Mouse (Mus musculus) T-helper 17 cell (primary cell): ENCODE data around the gene Lrig2.

Source experiments
- in situ Hi-C, 2 experiments: fragments of 300-600 bp; cut with MboI, MseI; formaldehyde crosslinking; loops; 1 replicate in 1 of 2; 2 replicates in 1 of 2; pipeline ENCODE4 v1.15.1; 2025; ENCODE audit warnings: high pct_unique_total_duplicates in 2 of 2

Lrig2 gene

DNA sequence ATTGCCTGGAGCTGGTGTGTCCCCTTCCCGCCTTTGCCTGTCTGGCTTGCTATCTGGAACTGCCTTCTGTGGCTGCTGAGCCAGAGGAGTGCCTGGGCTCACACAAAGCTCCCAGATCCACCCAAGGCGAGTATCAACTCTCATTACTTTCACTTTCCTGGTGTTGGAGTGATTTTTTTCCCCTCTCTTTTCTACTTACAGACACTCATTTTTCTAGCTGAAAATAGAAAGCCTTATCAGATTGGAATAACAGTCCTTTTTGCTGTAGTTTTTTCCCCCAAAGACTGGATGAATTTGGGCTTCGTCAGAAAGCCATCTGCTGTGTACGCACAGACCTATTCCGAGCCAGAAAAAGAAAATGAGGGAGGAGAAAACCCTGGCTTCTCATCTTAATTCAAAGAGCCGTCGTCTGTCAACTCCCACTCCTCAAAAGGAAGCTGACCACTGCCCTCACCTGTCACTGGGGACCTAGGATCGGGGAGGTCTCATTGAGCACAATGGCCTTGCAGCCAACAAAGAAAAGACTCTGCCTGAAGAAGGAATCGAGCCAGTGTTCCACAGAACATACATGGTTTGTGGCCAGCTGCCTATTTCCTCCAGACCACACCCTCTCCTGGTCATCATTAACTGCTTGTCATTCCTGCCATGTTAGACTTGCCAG is 127.9 kb downstream of the Lrig2 start:
- in situ Hi-C loops = no loop called here

DNA sequence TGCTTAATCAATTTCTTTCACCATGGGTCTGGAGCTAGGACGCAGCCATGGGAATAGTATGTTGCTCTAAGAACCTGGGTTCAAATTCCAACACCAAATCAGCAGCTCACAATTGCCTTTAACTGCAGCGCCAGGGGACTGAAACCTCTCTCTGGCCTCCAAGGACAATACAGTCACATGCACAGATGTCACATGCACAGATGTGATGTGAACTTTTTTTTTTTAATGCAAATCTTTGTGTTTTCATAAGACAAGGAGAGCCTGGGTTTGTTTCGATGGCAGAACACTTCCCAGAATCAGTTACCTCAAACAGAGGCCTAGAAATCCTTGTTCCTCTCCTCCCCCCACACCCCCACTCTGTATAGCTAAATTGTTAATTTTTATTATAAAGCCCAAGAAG is 133.5 kb downstream of the Lrig2 start:
- in situ Hi-C loops = no loop called here

DNA sequence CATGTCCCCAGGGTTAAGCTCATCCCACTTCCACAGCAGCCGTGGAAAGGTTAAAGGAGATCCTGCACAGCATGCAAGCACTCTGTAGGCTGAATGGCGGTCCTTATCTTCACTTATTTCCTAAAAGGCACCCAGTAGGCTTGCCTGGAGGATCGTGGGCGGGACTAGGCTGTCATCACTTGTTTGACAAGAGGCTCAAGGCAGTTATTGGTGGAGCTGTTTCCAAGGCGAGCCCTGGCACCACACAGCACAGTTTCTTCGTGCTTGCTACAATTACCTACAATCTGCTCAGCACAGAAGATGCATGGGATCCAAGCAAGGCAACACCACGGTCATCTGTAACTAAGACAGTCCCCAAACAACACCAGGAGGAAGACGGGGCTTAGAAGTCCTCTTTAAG is 137.8 kb downstream of the Lrig2 start:
- in situ Hi-C loops = no loop called here

DNA sequence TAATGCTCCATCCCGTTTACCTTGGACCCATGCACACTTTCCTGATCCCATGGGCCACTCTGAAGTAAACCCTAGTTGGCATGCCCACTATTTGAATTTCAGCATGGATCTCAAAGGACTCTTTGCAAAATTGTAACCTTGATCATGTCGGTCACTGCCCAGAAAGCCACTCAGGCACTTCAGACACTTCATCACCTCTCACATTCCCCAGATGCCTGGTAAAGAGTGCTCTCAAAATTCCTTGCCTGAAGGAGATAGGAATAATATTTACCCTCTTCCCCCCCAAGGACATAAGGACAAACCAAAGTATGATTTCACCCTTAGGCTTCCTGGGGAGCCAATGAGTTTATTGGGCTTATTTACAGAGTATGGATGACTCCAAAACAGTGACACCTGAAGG is 139.3 kb downstream of the Lrig2 start:
- in situ Hi-C loops = no loop called here

DNA sequence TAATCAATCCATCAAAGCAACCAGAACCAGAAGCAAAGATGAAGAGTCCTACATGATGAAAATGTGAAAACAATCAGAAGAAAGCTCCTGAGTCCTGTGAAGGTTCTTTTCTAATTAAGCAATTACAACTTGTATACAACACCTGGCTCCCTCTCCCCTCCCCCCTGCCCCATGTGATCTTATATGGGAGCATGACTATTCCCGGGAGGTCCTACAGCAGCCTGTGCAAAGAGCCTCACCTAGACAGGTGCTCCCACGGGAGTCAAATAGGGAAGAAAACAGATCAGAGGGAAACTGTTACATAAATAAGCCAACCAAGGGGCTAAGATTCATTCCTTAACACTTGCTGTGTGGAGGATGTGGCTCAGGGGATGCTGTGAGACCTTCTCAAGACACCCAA is 143.8 kb downstream of the Lrig2 start:
- in situ Hi-C loops = loop anchor here in 1 of 2 experiments (5.0 kb wide), 1 partner anchor 51 kb away; no protein-coding TSS in a partner anchor

DNA sequence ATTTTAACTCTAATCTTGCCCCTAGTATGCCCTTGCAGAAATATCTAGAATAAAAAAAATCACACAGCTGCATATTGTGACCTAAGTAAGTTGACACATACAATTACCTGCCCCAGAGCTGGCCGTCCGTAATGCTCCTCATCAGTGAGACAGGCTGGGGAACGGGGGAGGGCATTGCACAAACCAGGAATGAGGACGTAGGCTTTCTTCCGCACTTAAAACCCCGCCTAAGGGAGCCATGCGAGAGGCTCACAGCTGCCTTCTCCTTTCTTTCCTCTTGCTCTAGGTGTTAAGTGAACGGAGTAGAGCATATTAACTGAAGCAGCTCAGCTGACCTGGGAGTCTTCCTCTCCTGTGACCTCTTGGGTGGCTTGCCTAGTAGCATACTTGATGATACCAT is 149.9 kb downstream of the Lrig2 start:
- in situ Hi-C loops = no loop called here

DNA sequence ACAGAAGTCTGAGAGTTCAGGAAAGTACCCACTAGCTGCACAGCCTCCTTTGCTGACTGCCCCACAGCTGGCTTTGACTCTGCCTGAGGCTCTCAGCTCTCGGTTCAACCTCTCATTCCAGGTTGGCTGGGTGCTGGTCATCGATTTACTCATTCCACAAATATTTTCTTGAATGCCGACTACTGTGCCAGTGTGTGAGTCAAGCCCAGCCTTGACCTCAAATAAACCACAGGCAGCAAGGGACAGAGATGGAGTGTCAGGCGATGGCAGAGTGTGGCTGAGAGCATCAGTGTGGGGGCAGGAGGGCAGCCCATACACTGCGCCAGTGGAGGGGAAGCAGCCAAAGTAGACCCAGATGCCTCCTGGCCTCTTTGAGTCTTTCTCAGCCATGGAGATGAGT is 151.4 kb downstream of the Lrig2 start:
- in situ Hi-C loops = no loop called here

DNA sequence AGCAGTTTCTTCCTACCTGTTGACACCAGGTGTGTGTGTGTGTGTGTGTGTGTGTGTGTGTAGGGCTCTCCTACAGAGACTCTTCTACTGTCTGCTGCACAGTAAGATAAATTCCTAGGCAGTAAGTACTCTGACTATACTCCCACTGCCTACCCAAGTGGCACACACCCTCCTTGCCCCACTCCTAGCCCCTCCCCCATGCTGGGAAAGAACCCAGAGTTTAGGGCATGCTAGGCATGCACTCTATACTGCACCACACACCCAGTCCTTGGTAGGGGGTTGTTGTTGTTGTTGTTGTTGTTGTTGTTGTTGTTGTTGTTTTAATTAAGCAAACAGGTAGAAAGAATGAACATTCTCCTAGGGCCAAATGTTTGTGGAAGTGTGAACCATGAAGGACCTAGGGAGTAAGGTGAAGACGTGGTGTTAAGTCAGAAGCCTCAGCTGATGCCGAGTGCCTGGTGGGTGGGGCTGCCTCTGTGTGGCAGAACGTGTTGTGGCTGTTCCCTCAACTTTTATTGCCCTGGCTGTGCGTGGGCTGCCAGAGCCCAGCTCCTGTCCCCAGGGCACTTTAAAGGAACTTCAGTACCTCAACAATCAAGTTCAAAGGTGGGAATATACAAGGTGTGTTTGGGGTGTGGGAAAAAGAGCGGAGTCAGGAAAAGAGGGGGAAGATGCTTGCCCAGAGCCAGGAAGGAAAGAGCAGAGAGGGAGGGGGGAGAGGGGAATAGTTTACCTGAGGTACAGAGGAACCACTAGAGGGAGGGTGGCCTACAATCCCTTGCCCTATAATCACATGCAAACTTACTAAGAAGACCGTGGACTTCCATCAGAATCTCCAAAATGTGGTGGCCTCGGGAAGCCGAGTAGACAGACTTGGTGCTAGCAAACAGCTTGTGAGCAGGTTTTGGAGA is 152.2 kb downstream of the Lrig2 start:
- in situ Hi-C loops = no loop called here

DNA sequence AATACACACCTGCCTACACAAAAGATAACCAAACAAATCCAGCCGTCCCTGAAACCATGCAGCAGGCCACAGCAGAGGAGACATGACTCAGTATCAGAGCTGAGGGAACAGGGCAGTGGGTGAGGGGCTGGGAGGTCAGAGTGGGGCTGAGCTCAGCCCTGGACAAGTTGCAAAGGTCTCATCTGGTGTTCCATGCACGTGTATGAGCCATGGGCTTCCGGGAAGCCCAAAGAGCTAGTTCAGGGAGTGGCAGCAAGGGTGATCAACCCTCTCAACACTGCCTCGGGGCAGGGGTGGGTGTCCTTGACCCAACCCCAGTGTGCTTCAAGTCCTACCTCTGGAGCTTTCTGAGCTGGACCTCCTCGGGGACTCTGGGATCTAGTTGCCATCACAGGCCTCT is 153.0 kb downstream of the Lrig2 start:
- in situ Hi-C loops = no loop called here

DNA sequence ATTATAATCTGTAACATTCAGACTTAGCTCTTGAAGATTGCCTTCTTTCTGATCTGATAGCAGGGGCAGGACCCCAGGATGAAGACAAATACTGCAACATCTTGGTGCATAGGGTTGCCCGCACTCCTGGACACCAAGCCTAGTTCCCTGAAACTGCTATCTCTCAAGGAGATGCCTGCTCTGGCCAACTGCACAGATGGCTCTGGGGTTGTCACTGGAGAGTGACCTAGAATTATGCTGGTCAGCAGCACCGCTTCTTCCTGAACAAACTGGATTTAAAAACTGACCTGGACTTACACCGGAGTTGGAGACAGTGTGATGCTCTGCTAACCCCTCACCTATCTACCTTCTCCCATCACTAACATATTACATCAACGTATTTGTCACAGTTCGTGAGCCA is 155.6 kb downstream of the Lrig2 start:
- in situ Hi-C loops = no loop called here

DNA sequence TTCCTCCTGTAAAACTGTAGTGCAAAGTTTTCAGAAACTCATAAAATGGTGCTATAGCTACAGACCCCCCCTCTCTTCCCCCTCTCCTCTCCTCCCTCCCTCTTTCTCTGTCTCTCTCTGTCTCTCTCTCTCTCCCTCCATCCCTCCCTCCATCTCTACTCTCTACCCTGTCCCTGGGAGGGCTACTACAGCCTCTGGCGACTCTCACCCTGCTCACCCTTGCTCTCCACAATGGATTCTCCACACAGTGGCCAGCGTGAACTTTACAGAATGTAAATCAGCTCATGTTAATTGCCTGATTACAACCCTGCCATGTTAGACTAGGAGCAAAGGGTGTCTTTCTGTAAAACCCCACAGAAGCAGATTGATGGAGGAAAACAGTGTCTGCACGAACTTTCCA is 157.8 kb downstream of the Lrig2 start:
- in situ Hi-C loops = no loop called here

DNA sequence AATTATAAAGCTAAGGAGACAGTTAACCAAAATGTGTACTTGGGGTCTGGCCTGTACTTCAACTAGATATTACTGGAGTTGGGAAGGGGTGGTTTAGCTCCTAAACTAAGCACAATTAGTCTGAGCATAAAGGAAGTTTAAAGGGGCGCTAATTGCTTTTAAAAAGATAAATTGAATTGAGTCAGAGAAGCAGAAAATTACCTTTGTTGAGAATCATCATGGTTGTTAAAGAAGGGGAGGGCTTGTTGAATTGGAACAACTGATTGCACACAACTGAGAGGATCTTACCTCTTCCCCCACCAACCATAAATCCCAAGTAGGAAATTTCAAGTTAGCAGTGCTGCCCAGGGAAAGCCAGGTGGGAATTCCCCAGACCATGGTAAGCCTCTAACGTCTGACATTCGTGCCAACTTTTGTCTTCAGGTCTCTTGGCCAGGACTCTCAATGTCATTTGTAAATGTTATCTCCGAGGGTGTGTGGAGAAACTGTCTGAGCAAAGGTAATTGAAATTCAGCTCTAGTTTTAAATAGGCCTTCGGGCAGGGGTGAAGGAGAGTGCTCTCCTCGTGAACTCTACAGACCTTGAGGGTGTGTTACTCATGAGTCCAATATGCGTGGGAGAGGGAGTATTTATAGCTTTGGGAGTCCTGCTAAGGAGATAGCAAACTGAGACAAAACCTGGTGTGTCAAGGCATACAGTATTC is 159.2 kb downstream of the Lrig2 start:
- in situ Hi-C loops = no loop called here

DNA sequence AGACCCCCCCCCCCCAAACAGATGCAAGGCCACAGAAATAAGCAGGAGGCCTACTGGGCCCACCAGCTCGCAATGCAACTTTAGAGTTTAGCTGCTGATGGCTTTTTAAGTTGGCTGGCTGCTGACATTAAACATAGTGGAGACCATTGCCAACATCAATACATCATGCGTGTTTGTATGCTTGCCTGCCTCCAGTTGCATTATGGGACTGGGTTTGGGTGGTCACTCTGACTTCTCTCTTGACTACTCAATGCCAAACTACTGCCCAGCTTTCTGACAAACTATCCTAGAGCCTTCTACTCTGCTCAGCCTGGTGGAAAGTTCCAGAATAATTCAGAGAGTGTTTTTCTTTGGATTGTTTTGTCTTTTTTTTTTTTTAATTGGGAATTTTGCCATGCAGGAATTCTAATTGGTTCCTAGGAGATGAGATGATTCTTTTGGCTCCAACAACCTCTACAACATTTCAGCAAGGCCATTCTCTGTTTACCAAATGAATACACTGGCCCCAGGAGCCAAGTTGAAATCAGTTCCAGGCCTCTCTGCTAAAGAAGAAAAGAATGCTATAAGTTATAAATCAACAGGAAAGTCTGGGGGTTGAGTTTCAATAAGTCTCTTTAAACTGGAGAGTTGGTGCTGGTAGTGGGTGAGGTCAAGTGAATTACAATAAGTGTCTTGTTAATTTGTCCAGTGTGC is 161.3 kb downstream of the Lrig2 start:
- in situ Hi-C loops = no loop called here

DNA sequence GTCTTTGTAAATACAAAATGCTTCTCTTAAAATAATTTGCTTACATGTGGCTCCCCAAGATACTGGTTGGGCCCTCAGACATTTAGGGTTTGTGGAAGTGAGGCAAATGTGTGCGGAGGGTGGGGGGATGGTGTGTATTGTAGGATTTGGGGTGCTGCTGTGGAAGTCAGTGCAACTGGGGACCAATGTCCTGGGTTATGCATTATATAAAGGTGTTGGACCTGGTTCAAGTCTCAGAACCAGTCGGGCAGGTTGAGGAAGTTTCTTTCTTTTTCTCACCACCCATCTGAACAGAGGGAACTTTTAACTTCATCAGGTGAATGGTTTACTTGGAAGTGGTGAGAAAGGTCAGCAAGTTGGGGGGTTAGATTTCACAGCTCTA is 161.9 kb downstream of the Lrig2 start:
- in situ Hi-C loops = no loop called here

DNA sequence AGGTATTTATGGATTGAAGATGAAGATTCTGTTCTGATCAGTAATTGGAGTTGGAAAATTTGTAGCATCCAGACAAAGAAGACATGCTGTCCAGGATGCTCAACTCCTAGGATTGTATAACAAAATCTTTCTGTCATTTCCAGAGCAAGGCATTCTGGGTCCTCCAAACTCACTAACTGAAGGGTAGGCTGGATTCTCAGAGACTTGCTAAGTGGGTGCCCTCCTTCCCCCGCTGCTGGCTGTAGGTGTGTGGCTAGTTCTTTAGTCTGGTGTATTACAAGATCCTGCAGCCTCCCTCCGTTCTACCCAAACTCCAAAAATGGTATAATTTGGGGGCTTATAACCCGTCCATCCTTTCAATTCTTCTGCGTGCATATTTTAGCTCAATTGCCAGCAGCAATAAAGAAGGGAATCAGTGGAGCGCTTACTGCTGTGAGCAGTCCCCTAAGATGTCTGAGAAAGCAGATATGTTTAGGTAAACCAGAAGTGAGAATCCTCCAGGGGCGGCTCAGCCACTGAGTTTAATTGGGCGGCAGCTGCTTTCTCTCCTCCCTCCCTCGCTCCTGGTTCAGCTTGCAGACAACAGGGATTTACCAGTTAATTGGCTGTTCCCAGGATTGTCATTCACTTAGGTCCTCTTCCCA is 162.4 kb downstream of the Lrig2 start:
- in situ Hi-C loops = no loop called here
